Mouse (Mus musculus) adrenal gland, postnatal 4 days (tissue): ENCODE data around the gene Cep89. TPM values are rescaled to one million over a fixed set of nuclear protein-coding genes. Genes with fewer than 3 reads are reported as not detected.

Experiments
- DNase-seq, 2 experiments: peaks; one replicate each; pipeline ENCODE4 v3.0.0; 2021 to 2022; ENCODE audit warnings: low spot score in 2 of 2, mixed read lengths in 2 of 2
- total RNA-seq, 2 experiments: library from RNA; stranded (reverse); gene quantifications; 2 replicates each; pipeline ENCODE4 v1.2.3; 2021

Gene Cep89
- total RNA-seq, 2 experiments from 2014 or later = 27.2 to 41.1 TPM

DNA sequence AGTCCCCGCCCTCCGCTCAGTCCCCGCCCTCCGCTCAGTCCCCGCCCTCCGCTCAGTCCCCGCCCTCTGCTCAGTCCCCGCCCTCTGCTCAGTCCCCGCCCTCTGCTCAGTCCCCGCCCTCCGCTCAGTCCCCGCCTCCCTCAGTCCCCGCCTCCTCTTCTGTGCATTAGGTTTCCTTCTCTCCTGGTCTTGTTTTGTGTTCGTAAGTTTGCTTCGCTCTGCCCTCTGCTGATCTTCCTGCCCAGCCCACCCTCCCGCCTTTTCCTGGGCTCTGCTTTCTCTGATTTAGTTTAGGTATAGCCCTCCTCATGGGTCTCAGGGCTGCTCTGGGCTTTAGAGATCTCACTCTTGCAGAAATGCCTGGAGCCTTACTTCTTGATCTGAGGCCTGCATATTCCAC, 15.0 kb upstream of the Cep89 start:
- DNase-seq = no peak

DNA sequence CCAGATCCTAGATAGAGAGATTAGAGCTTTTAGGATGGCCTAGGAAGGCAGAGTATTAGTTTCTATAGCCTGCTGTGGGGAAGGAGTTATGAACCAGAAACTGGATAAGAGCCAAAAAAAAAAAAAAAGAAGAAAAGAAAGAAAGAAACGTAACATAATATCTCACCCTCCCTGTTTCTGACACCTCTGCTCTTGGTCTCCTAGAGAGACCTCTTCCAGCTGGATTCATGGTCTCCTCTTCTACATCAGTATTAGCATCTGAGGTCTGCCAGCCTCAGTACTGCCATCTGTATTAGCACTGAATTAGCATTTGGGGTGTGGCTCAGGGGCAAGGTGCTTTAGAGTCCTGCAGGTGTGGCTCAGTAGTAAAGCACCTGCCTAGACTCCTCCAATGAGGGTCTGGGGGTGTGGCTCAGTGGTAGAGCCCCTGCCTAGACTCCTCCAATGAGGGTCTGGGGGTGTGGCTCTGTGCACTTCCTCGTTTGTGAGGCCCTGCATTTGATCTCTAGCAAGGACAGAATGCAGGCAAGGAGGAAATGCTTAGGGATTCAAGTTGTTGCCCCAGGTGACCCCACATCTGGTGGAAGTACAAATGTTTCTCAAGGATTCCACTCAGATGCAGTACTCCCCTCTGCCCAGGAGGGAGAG, 14.0 kb upstream of the Cep89 start:
- DNase-seq = no peak

DNA sequence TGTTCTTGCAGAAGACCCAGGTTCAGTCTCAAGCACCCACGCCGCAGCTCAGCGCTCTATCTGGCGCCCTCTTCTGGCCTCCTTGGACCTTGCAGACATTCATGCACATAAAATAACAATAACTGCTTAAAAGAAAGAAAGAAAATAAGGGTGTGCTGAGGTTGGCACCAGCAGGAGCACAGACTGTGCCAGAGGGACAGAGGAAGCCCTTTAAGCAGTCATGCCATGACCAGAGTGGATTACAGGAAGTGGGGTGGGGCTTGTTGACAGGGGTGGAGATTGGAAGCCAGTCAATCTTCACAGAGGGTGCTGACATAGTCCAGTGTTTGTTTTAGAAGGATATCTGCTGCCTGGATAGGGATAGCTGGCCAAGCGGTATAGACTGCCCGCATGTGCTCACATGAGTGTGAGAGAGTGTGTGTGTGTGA, 10.3 kb upstream of the Cep89 start:
- no peak for DNase-seq

DNA sequence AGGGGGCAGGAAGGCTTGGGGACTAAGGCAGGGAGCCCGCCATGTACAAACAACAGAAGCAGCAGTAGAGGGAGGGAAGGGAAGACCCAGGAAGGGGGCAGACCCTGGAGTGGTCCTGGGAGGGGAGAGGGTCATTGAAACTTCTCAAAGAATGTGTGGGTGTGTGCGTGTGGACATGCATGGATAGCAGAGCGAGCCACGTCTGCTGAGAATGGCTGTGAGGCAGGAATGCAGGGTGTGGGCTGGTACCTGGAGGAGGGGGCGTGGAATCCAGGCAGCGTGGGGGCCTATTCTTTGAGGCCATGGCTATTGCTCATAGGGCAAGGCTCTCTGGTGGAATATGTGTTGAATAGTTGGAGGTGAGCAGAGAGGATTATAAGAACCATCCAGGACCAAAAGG, 8.1 kb upstream of the Cep89 start:
- no peak for DNase-seq

- DNase-seq = no peak
Observed at GRCm38 (mm10) chr7:35392935-35393334, 3.9 kb upstream of the Cep89 start.

- DNase-seq = no peak
Observed at GRCm38 (mm10) chr7:35395734-35396456, 940 bp upstream of the Cep89 start.

DNA sequence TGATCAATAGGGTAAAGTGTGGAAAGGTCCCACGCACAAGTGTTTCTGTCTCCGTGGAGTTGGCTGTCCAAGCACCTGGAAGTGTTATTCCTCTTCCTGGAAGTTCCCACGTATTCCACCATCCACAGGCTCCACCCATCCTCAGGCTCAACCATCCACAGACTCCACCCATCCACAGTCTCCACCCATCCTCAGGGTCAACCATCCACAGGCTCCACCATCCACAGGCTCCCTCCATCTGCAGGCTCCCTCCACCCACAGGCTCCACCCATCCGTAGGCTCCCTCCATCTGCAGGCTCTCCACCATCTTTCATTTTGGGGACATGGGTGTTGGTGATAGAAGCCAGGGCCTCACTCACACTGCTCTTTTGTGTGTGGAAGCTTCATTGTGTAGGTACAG, 4.3 kb downstream of the Cep89 start:
- DNase-seq = no peak

- no peak for DNase-seq
Observed at GRCm38 (mm10) chr7:35415226-35415625, 18.4 kb downstream of the Cep89 start.

- no peak for DNase-seq
Observed at GRCm38 (mm10) chr7:35415801-35416653, 19.2 kb downstream of the Cep89 start.

DNA sequence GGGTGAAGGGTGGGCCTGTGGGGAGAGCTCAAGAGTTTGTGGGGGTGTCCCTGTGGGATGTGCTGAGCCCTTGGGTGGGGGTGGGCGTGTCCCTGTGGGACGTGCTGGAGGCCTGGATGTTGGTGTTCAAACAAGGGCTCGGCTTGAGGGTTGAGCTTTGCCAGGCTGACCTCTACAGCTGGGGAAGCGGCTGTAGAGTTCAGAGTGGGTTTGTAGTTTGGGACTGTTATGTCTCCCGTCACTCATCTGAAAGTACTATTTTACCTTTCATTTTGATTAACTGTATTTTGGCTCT, 19.8 kb downstream of the Cep89 start:
- DNase-seq = no peak

GRCm38 (mm10) chr7:35423071-35423470, 26.2 kb downstream of the Cep89 start:
- DNase-seq = no peak

DNA sequence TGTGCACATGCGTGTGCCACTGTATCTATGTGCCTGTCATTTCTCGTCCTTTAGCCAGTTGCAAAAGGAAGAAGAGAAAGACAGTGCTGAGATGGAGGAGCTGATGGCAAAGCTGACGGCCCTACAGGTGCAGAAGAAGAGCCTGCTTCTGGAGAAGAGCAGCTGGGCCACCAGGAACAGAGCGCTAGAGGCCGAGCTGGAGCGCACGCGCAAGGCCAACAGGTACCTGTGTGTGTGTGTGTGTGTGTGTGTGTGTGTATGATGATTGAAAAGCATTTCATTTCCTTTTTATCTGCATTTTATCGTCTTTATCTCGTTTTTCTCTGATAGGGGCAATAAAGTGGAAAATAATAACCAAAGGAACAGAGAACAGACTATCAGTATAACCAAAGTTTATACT, 31.3 kb downstream of the Cep89 start:
- no peak for DNase-seq

GRCm38 (mm10) chr7:35435266-35435665, 38.4 kb downstream of the Cep89 start:
- no peak for DNase-seq

DNA sequence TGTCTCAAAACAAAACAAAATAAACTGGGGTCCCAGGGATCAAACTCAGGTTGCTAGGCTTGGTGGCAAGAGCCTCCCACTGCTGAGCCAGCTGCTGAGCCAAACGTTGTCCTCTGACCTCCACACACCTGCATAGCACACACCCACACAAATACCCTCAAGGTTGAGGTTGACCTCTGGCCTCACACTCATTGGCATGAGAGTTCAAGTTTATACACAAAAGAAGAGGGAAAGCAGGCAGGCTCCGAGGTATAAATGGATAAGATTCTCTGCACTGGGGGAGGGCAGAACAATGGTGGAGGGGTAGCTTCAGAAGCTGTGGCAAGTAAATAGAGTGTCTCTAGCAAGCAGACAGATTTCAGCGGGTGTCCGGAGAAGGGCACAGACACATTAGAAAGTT, 50.7 kb downstream of the Cep89 start:
- no peak for DNase-seq

DNA sequence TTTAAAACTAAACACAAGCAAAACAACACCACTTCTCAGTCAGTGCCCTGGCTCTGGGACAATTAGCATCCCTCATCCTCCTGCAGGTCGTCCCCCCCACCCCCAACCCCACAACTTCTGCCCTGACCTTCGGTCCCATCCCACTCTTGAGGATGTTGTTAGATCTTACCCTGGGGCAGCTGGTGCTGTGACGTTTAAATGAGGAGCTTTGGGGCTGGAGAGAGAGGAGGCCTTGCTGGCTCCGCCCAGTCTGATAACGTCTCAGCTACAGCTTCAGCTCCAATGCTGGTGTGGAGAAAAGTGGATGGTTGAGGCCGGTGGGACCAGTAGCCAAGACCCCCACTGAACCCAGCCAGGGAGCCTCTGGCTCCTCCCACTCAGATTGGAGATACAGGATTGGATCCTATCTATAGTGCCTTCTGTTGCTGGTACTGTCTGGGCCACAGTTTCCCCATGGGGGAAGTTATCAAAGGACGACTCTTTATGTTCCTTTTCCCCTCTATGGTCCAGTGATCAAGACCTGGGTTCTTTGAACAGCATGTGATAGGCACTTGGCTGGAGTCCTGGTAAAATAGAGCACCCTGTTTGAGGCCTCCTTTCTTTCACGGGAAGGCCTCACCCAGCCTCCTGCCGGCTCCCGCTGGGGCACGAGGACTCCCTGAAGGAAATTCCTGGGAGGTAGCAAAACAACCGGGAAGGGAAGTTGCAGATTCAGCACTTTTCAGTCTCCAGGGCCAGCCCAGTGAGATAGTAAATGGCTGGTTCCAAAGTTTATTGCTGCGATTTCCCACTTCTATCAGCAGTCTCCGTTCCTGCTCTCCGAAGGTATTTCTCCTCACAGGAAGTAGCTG, 51.4 kb downstream of the Cep89 start, which contains the start of gene Slc7a9:
TSS of gene Slc7a9 (plus strand) at position 801 of the 851 bp plus-strand sequence.
- no peak for DNase-seq

GRCm38 (mm10) chr7:35448867-35449266, 52.0 kb downstream of the Cep89 start:
- no peak for DNase-seq

DNA sequence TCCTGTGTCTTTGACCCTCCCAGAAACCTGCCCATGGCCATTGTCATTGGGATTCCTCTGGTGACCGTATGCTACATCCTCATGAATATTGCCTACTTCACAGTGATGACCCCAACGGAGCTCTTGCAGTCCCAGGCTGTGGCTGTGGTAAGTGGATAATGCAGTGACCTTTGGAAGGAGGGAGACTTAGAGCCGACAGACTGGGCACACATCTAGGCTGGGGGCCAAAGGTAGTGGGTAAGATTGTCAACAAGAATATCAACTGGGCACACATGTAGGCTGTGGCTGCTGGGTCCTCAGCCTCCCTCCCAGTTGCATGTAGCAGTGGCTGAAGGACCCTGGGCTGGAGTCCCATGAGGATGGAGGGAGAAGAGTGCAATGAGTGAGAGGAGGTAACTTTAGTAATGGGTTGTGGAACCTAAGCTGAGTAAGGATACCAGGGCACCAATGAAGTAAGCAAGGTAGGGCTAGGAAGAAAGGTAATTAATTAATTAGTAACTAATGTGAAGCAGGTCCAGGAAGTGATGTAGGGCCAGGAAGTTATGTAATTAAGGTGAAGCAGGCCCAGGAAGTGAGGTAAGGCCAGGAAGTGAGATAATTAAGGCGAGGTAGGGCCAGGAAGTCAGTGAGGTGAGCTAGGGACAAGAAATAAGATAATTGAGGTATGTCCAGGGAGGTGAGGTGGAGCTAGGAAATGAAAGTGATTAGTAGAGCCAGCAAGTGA, 59.4 kb downstream of the Cep89 start:
- no peak for DNase-seq

DNA sequence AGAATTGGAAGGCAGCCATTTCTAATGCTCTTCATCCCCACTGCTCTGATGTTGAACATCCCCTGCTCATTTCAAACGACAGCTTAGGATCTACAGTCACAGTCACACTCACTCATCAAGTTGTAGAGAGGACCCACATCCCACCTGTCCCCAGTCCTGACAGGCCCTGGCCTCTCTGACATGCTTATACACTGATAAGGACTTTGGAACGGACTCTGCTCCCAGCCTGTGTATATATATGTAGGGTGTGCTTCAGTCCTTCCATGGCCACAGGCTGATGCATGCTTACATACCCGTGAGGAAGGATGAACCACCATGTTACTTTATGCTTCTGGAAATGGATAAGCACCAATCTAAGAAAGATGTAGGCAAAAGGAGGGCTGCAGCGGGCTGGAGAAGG, 64.1 kb downstream of the Cep89 start:
- no peak for DNase-seq

GRCm38 (mm10) chr7:35465027-35465426, 68.2 kb downstream of the Cep89 start:
- DNase-seq = no peak

DNA sequence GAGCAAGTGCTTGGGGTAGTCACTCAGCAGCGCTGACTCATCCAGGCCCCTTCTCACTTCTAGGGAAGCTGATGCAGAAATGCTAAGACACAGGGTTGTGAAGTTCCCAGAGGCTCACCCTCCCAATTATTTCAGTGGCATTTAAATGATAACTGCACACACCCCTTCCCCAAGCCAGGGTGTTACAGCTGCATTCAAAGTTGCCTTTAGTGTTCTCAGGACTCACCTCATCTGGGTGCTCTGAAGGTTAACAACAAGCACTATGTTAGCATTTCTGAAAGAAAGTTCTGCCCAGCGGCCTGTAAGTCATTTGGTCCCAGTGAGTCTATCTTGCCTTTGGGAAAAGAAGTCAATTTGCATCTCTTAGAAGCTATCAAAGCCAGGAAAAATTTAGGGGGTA, 71.0 kb downstream of the Cep89 start:
- DNase-seq = no peak

- DNase-seq = no peak
Observed at GRCm38 (mm10) chr7:35470794-35471193, 74.0 kb downstream of the Cep89 start.
